Mouse (Mus musculus) intestine, postnatal 0 days (tissue): ENCODE measurements at regions not wholly inside any gene's neighbourhood (a gene's known extent, or its start where the extent isn't known, plus 50 kb on each side); places are given as distances from the start of the nearest gene placed in this dataset.

Experiments used
- ATAC-seq: fragments of 200-750 bp; cut with Nextera tagmentation; 2 replicates; pipeline ENCODE4 v1.8.0; 2017; ENCODE audit warnings: mild to moderate bottlenecking, moderate TSS enrichment, moderate library complexity
- H3K27ac ChIP-seq: fragments of 300-500 bp; sonication (generic); 2 replicates; pipeline ENCODE4 v1.5.1; 2014; ENCODE audit warnings: mild to moderate bottlenecking, low read depth, low read length, moderate library complexity
- H3K27me3 ChIP-seq: fragments of 300-500 bp; sonication (generic); replicated peaks from 2 replicates; pipeline ENCODE4 v1.6.1; 2014; ENCODE audit warnings: low read length, mixed read lengths; ENCODE audit not compliant: control insufficient read depth, insufficient read depth
- H3K36me3 ChIP-seq: fragments of 300-500 bp; sonication (generic); 2 replicates; pipeline ENCODE4 v1.6.1; 2014; ENCODE audit warnings: mild to moderate bottlenecking, moderate library complexity; ENCODE audit not compliant: control insufficient read depth, insufficient read depth
- H3K4me1 ChIP-seq: fragments of 300-500 bp; sonication (generic); replicated peaks from 2 replicates; pipeline ENCODE4 v1.6.1; 2014; ENCODE audit warnings: antibody characterized with exemption, low read length, mixed read lengths; ENCODE audit not compliant: control insufficient read depth, insufficient read depth
- H3K4me2 ChIP-seq: fragments of 300-500 bp; sonication (generic); replicated peaks from 2 replicates; pipeline ENCODE4 v1.6.1; 2014; ENCODE audit warnings: low read depth, mild to moderate bottlenecking, moderate library complexity
- H3K4me3 ChIP-seq: fragments of 300-500 bp; sonication (generic); 2 replicates; pipeline ENCODE4 v1.5.1; 2014; ENCODE audit warnings: low read depth, low read length
- H3K9ac ChIP-seq: fragments of 300-500 bp; sonication (generic); 2 replicates; pipeline ENCODE4 v1.6.1; 2014; ENCODE audit warnings: mild to moderate bottlenecking, low read depth, low read length
- H3K9me3 ChIP-seq: fragments of 300-500 bp; sonication (generic); 2 replicates; pipeline ENCODE4 v1.6.1; 2016; ENCODE audit warnings: mixed run types; ENCODE audit not compliant: control insufficient read depth
- CTCF ChIP-seq: sonication (generic); IDR thresholded peaks from 2 replicates; pipeline ENCODE4 v1.5.1; 2016; ENCODE audit warnings: low read depth, mild to moderate bottlenecking, control low read depth, antibody characterized with exemption, moderate library complexity
- WGBS: fragments of 180-500 bp; shearing (Covaris S2); extraction: QIAGEN DNeasy Blood & Tissue Kit; methylation state at CpG from one replicate; pipeline ENCODE4 v1.1.7; 2014; 5-methylcytosine and 5-hydroxymethylcytosine counted together

- no peak overlapping the region for H3K9ac ChIP-seq
- H3K4me1 ChIP-seq = no peaks in the 10 kb centered on the region
- WGBS = 15% methylated on average over 5 of the region's 5 CpGs
- H3K9me3 ChIP-seq = no peaks in the 10 kb centered on the region
- H3K36me3 ChIP-seq = no peaks in the 10 kb centered on the region
- H3K27me3 ChIP-seq = no peaks in the 10 kb centered on the region
- no peak overlapping the region for H3K4me3 ChIP-seq
- H3K27ac ChIP-seq = no peak overlapping the region
- TF ChIP-seq CTCF = peak; percentile 49
- H3K4me2 ChIP-seq = no peak overlapping the region
- no peak for ATAC-seq
Observed at GRCm38 (mm10) chrX:107577501-107577900, 90.3 kb upstream of the Tbx22 start.
